Mouse (Mus musculus): ENCODE measurements around the gene Rin3. TPM values are rescaled to one million over a fixed set of nuclear protein-coding genes. Genes with fewer than 3 reads are reported as not detected.

The Rin3 gene
- total and polyA plus RNA-seq, 3 experiments, result 17.5 to 38.9 TPM; not detected in 1

DNA sequence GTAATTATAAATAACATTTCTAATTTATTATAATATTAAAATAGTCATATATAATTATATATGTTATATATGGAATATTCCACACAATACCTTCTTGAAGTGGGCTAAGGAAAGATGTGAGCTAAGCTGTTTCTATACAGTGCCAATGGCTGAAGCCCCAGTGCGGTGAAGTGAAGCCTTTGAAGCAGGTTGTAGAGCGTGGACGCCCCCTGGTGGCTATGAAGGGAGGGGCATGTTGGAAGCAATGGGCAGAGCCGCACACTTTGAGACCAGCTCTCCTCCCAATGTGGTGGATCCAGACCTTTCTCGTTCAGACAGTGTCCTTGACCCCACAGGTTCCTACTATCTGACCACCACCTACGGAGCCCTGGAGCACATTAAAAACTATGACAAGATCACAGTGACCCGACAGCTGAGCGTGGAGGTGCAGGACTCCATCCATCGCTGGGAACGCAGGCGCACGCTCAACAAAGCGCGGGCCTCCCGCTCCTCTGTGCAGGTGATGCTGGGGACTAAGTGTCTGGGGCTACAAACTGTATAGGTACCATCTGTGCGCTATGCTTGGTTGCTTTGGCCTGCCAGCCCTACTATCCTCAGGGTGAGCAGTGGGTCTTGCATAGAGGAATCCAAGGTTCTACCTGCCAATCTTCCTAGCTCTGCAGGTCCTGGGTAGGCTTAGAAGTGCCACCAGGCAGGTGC lies 104.5 kb downstream of the Rin3 start:
- DNase-seq (ENCODE audit: low read depth, low spot score), result peak; percentile 79
- H3K4me1 ChIP-seq (ENCODE audit: control insufficient read depth in 1 of 2, insufficient read depth in 2 of 2, low read length in 2 of 2), result no peaks in the 10 kb centered on the region
- H3K4me3 ChIP-seq (ENCODE audit: control insufficient read depth in 1 of 2, insufficient read depth in 1 of 2, low read depth in 2 of 2, low read length in 2 of 2), result no peak overlapping the region
- H3K9me3 ChIP-seq (replicated peaks; ENCODE audit: insufficient read depth, low read length), result no peaks in the 10 kb centered on the region
- TF ChIP-seq MYC (IDR thresholded peaks at IDR 0.05; ENCODE audit: low read depth, low read length) (no peak), CTCF (IDR thresholded peaks at IDR 0.05 in 2 of 3, conservative IDR thresholded peaks at IDR 0.05 in 1 of 3; ENCODE audit: control insufficient read depth in 1 of 3, insufficient read depth in 1 of 3, low read depth in 2 of 3, low read length in 3 of 3, poor library complexity in 1 of 3, severe bottlenecking in 1 of 3) (peak; percentile 90 to 97 (median 92)), NELFE (IDR thresholded peaks at IDR 0.05; ENCODE audit: low read depth, low read length) (no peak), MAX (IDR thresholded peaks at IDR 0.05; ENCODE audit: low read length) (no peak), ZC3H11A (IDR thresholded peaks at IDR 0.05; ENCODE audit: low read depth, low read length) (peak; percentile 60; the same call in 1 of the 2 replicates), SMC3 (IDR thresholded peaks at IDR 0.05; ENCODE audit: low read depth, low read length) (peak; percentile 81), RAD21 (IDR thresholded peaks at IDR 0.05; ENCODE audit: low read depth, low read length) (peak; percentile 77)
- H3K79me2 ChIP-seq (ENCODE audit: control insufficient read depth, insufficient read depth, low read length, poor library complexity), result no peaks in the 10 kb centered on the region
- H3K36me3 ChIP-seq (ENCODE audit: control insufficient read depth in 1 of 2, insufficient read depth in 2 of 2, low read length in 2 of 2), result peaks cover 0 to 11% of the 10 kb centered on the region in 2 experiments; a peak in 2 of 4 replicates
- H3K27ac ChIP-seq (ENCODE audit: control insufficient read depth, low read depth, low read length), result no peak overlapping the region
- H3K27me3 ChIP-seq (ENCODE audit: control insufficient read depth in 1 of 2, insufficient read depth in 2 of 2, low read length in 2 of 2), result no peaks in the 10 kb centered on the region
- no peak overlapping the region for H3K9ac ChIP-seq (ENCODE audit: control insufficient read depth, low read depth, low read length, poor library complexity, severe bottlenecking)

DNA sequence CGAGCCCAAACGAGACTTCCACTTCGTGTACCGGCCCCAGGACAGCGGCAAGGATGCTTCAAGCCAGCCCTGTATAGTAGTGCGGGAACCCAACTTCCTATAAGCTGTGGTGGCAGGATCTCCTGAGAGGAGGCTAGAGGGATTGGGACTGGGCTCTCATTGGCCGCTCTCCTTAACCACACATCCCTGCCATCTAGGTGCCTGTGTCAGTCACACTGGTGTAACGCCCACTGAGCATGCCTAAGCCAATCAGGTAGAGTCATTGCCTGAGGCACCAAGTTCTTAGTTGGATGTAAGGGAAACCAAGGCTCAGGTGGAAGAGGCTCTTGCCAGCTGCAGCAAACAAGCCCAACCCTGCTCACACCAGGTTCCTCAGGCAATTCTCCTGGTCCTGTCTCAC lies 107.2 kb downstream of the Rin3 start:
- no peaks in the 10 kb centered on the region for H3K27me3 ChIP-seq (ENCODE audit: control insufficient read depth in 1 of 2, insufficient read depth in 2 of 2, low read length in 2 of 2)
- no peak overlapping the region for H3K9ac ChIP-seq (ENCODE audit: control insufficient read depth, low read depth, low read length, poor library complexity, severe bottlenecking)
- H3K4me1 ChIP-seq (ENCODE audit: control insufficient read depth in 1 of 2, insufficient read depth in 2 of 2, low read length in 2 of 2), result no peaks in the 10 kb centered on the region
- no peak overlapping the region for H3K27ac ChIP-seq (ENCODE audit: control insufficient read depth, low read depth, low read length)
- peaks cover 0 to 4% of the 10 kb centered on the region in 2 experiments; a peak in 2 of 4 replicates for H3K36me3 ChIP-seq (ENCODE audit: control insufficient read depth in 1 of 2, insufficient read depth in 2 of 2, low read length in 2 of 2)
- no peaks in the 10 kb centered on the region for H3K9me3 ChIP-seq (replicated peaks; ENCODE audit: insufficient read depth, low read length)
- no peak for DNase-seq (ENCODE audit: low read depth, low spot score)
- H3K4me3 ChIP-seq (ENCODE audit: control insufficient read depth in 1 of 2, insufficient read depth in 1 of 2, low read depth in 2 of 2, low read length in 2 of 2), result no peak overlapping the region
- H3K79me2 ChIP-seq (ENCODE audit: control insufficient read depth, insufficient read depth, low read length, poor library complexity), result no peaks in the 10 kb centered on the region
- TF ChIP-seq E2F4 (IDR thresholded peaks at IDR 0.05; ENCODE audit: borderline replicate concordance, low read depth, low read length) (no peak), NRF1 (IDR thresholded peaks at IDR 0.05; ENCODE audit: insufficient read depth, low read depth, low read length, poor library complexity, severe bottlenecking) (0 out of 2 replicates have a peak, but pooled peaks have one; percentile 28)

- H3K9ac ChIP-seq (ENCODE audit: control insufficient read depth, low read depth, low read length, poor library complexity, severe bottlenecking), result no peak overlapping the region
- DNase-seq (ENCODE audit: low read depth, low spot score), result no peak
- H3K36me3 ChIP-seq (ENCODE audit: control insufficient read depth in 1 of 2, insufficient read depth in 2 of 2, low read length in 2 of 2), result peaks cover 0 to 2% of the 10 kb centered on the region in 2 experiments; a peak in 2 of 4 replicates
- TF ChIP-seq ZNF384 (IDR thresholded peaks at IDR 0.05; ENCODE audit: low read depth, low read length) (peak; percentile 77), MEF2A (IDR thresholded peaks at IDR 0.05; ENCODE audit: extremely low read depth, insufficient replicate concordance, low read depth, low read length, poor library complexity, severe bottlenecking) (no peak)
- H3K9me3 ChIP-seq (replicated peaks; ENCODE audit: insufficient read depth, low read length), result no peaks in the 10 kb centered on the region
- no peaks in the 10 kb centered on the region for H3K27me3 ChIP-seq (ENCODE audit: control insufficient read depth in 1 of 2, insufficient read depth in 2 of 2, low read length in 2 of 2)
- H3K4me3 ChIP-seq (ENCODE audit: control insufficient read depth in 1 of 2, insufficient read depth in 1 of 2, low read depth in 2 of 2, low read length in 2 of 2), result no peak overlapping the region
- no peaks in the 10 kb centered on the region for H3K79me2 ChIP-seq (ENCODE audit: control insufficient read depth, insufficient read depth, low read length, poor library complexity)
- no peaks in the 10 kb centered on the region for H3K4me1 ChIP-seq (ENCODE audit: control insufficient read depth in 1 of 2, insufficient read depth in 2 of 2, low read length in 2 of 2)
- H3K27ac ChIP-seq (ENCODE audit: control insufficient read depth, low read depth, low read length), result no peak overlapping the region
Measured at GRCm38 (mm10) chr12:102391109-102391508, 108.3 kb downstream of the Rin3 start.

All from MEL (cell line).